Mouse (Mus musculus) stomach, embryonic 15.5 days (tissue): ENCODE measurements around the gene Notch1. TPM values are rescaled to one million over a fixed set of nuclear protein-coding genes. Genes with fewer than 3 reads are reported as not detected.

ENCODE experiments used
- ATAC-seq: fragments of 200-750 bp; cut with Nextera tagmentation; 2 replicates; pipeline ENCODE4 v1.8.0; 2017; ENCODE audit warnings: low read depth, moderate number of reproducible peaks, moderate TSS enrichment; ENCODE audit not compliant: insufficient read depth, low FRiP score
- H3K27ac ChIP-seq: fragments of 300-500 bp; sonication (generic); 2 replicates; pipeline ENCODE4 v1.5.1; 2015; ENCODE audit warnings: mild to moderate bottlenecking, inconsistent platforms
- H3K27me3 ChIP-seq: fragments of 300-500 bp; sonication (generic); replicated peaks from 2 replicates; pipeline ENCODE4 v1.6.1; 2015; ENCODE audit warnings: inconsistent platforms
- H3K36me3 ChIP-seq: fragments of 300-500 bp; sonication (generic); 2 replicates; pipeline ENCODE4 v1.6.1; 2015; ENCODE audit warnings: inconsistent platforms
- H3K4me1 ChIP-seq: fragments of 300-500 bp; sonication (generic); 2 replicates; pipeline ENCODE4 v1.6.1; 2015; ENCODE audit warnings: inconsistent platforms
- H3K4me2 ChIP-seq: fragments of 300-500 bp; sonication (generic); 2 replicates; pipeline ENCODE4 v1.6.1; 2015; ENCODE audit warnings: mild to moderate bottlenecking, inconsistent platforms
- H3K4me3 ChIP-seq: fragments of 300-500 bp; sonication (generic); replicated peaks from 2 replicates; pipeline ENCODE4 v1.5.1; 2015; ENCODE audit warnings: inconsistent platforms
- H3K9ac ChIP-seq: fragments of 300-500 bp; sonication (generic); 2 replicates; pipeline ENCODE4 v1.6.1; 2015; ENCODE audit warnings: inconsistent platforms
- H3K9me3 ChIP-seq: fragments of 300-500 bp; sonication (generic); 2 replicates; pipeline ENCODE4 v1.6.1; 2016; ENCODE audit warnings: inconsistent platforms
- WGBS: fragments of 180-500 bp; shearing (Covaris S2); methylation state at CpG from one replicate; pipeline ENCODE4 v1.1.7; 2015; 5-methylcytosine and 5-hydroxymethylcytosine counted together
- polyA plus RNA-seq: library from polyadenylated mRNA; unstranded; fragments of >200 nt; fragmentation: Nextera tagmentation; extraction: Ambion mirVana; gene quantifications from 2 replicates; pipeline ENCODE4 v1.2.1, GENCODE M21; 2015

Gene Notch1
- polyA plus RNA-seq, 1 experiment from 2014 or later, result 16.1 TPM

DNA sequence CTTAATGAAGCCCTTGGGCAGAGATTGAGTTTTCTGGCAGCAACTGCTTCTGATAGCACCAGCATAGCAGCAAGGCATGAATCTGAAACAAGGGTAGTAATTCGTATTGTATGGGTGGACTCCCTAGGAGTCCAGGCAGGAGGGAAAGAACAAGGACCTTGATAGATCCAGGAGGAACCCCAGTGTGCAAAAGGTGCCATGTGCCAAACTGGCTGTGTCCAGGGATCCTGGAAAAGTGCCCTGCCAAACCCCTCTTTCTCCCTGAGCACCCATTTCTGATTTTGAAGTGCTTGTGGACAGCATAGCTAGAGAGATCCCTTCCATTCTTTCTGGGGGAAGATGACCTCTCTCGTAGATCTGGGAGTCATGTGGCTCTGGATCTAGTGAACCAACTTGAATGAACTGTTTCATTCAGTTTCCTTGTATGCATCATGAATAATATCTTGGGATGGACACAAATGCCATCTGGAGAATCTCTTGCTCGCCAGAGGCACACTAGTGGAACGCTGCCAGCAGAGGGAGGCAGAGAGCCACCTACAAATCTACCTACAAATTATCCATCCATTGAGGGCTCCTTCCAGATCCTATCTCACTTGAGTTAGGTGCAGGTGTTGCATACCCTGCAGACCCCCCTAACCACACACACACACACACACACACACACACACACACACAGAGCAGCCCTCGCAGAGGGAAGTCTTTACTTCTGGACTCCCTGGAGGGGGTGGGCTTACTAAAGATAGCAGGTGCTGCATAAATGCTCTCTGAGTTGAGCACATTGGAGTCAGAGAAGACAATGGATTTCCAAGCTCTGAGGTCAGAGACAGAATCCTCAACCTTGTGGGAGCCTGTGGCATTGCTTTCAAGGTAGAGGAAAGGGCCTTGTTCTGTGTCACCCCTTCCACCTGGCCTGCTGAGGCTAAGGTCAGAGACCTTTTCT lies 67.1 kb downstream of the Notch1 start:
- Histone ChIP-seq H3K27ac (no peak overlapping the region), H3K4me1 (peaks cover 8% of the 10 kb centered on the region), H3K36me3 (no peaks in the 10 kb centered on the region), H3K27me3 (no peaks in the 10 kb centered on the region), H3K9me3 (no peaks in the 10 kb centered on the region), H3K4me3 (no peak overlapping the region), H3K9ac (no peak overlapping the region), H3K4me2 (no peak overlapping the region)
- WGBS, result 24% methylated on average over 5 of the region's 5 CpGs
- ATAC-seq, result no peak

GRCm38 (mm10) chr2:26447451-26447850 lies 69.0 kb downstream of the Notch1 start:
- Histone ChIP-seq H3K4me3 (no peak overlapping the region), H3K27ac (no peak overlapping the region), H3K4me2 (no peak overlapping the region), H3K9ac (no peak overlapping the region), H3K4me1 (peaks cover 21% of the 10 kb centered on the region), H3K36me3 (no peaks in the 10 kb centered on the region), H3K27me3 (no peaks in the 10 kb centered on the region), H3K9me3 (no peaks in the 10 kb centered on the region)
- 70% methylated on average over 1 of the region's 1 CpGs for WGBS
- no peak for ATAC-seq

DNA sequence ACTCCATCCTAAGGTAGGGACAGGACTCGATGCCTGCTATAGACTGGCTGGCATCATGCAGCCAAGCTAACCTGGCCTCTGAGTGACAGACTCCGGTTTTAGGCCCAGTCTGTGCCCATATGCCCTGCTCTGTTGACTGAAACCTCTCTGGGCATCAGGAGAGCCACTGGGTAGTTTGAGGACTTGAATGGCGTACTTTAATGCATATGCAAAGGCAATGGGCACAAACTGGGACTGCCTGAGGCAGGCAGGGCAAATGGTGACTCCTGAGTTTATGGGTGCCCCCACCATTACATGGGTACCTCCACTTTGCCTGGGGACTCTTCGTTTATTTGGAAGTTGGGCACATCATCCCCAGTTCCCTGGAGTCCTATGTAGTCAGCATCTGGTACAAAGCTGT lies 69.8 kb downstream of the Notch1 start:
- H3K27ac ChIP-seq, result peak overlapping the region; percentile 94; the same call in 1 of the 2 replicates
- ATAC-seq, result no peak
- H3K4me2 ChIP-seq, result peak overlapping the region; percentile 67
- WGBS, result 73% methylated on average over 4 of the region's 4 CpGs
- H3K9ac ChIP-seq, result peak overlapping the region; percentile 27; the same call in 1 of the 2 replicates
- H3K4me1 ChIP-seq, result peaks cover 21% of the 10 kb centered on the region
- no peaks in the 10 kb centered on the region for H3K27me3 ChIP-seq
- peak overlapping the region; percentile 86 for H3K4me3 ChIP-seq
- no peaks in the 10 kb centered on the region for H3K36me3 ChIP-seq
- no peaks in the 10 kb centered on the region for H3K9me3 ChIP-seq

DNA sequence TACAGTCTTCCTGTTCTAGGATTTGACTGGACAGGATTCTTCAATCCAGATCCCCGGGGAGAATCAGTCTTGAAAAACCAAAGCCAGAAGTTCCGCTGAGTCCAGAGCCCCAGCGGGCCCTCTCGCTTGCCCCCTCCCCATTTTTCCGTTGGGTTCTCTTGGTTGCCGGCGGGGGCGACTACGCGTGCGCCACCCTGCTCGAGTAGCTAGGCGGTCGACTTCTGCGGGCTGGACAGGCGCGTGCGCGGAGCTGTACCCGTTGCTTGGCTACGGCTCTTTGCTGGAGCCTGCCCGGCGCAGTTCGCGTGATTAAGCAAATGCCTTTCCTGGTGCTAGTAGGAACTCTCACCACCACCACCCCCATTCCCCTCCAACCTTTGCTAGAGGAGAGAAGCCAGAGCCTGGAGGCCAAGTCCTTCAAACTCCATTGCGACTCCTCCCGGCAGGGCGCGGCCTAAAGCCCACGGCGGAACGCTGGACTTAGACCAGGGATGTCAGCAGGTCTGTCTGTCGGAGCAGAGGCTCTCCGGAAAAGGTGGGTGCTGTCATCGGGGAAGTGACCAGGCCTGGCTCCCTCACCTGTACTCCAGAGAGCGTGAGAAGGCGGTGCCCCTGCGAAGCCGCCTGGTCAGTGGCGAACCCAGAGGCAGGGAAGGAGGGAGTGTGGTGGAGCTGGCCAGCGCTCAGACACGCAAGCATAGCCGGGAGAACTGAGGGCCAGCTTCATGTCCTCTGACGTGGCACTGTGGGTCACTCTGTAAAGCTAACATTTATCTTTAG lies 70.6 kb downstream of the Notch1 start:
- peaks cover 21% of the 10 kb centered on the region for H3K4me1 ChIP-seq
- peak overlapping the region; percentile 38; the same call in 1 of the 2 replicates for H3K9ac ChIP-seq
- H3K36me3 ChIP-seq, result peaks cover 7% of the 10 kb centered on the region
- H3K9me3 ChIP-seq, result no peaks in the 10 kb centered on the region
- H3K27me3 ChIP-seq, result no peaks in the 10 kb centered on the region
- ATAC-seq, result peak; percentile 89
- peak overlapping the region; percentile 94 for H3K27ac ChIP-seq
- under 1% methylated on average over 44 of the region's 44 CpGs for WGBS
- peak overlapping the region; percentile 67 for H3K4me2 ChIP-seq
- peak overlapping the region; percentile 86 for H3K4me3 ChIP-seq

DNA sequence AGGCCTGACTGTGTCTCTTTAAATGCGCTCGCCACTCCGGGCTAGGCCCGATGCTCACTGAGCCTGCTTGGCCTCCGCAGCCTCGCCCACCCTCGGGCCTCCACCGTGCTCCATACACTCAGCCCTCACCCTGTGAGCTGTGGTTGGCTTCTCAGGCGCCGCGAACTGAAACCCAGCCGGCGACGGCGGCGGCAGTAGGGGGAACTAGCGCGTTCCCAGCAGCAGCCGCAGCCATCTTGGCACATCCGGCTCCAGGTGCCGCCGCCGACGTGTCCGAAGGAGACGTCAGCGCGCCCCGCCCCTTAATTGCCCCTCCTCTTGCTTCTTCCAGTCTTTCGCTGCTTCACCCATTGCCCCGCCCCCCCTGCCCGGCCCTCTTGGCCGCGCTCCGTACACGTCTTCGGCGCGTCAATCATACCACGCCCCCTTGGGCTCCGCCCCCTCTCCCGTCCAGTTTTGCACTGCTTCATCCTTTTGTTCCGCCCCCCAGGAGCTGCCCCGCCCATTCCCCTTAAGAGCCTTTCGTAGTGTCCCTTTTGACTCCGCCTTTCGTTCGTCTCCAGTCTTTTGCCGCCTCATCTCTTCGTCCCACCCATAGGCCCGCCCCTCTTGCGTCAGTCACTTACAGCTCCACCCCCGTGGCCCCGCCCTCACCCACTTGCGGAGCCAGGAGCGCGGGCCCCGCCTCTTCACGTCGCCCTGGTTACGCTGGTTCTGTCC lies 71.4 kb downstream of the Notch1 start, which contains the start of gene Sec16a:
TSS of gene Sec16a (minus strand) at position 271 of the 720 bp plus-strand sequence.
- under 1% methylated on average over 59 of the region's 61 CpGs for WGBS
- H3K4me3 ChIP-seq, result peak within 1 kb of the TSS; percentile 86
- H3K27ac ChIP-seq, result peak within 1 kb of the TSS; percentile 94
- H3K4me1 ChIP-seq, result peaks cover 21% of the 10 kb centered on the region
- H3K9me3 ChIP-seq, result no peaks in the 10 kb centered on the region
- peak within 1 kb of the TSS; percentile 92 for H3K9ac ChIP-seq
- H3K4me2 ChIP-seq, result peak within 1 kb of the TSS; percentile 67
- ATAC-seq, result peak; percentile 91
- H3K36me3 ChIP-seq, result peaks cover 14% of the 10 kb centered on the region
- H3K27me3 ChIP-seq, result no peaks in the 10 kb centered on the region

- peak overlapping the region; percentile 86 for H3K4me3 ChIP-seq
- WGBS, result under 1% methylated on average over 15 of the region's 15 CpGs
- H3K4me1 ChIP-seq, result peaks cover 21% of the 10 kb centered on the region
- ATAC-seq, result no peak
- no peaks in the 10 kb centered on the region for H3K9me3 ChIP-seq
- peaks cover 21% of the 10 kb centered on the region for H3K36me3 ChIP-seq
- H3K4me2 ChIP-seq, result peak overlapping the region; percentile 64
- H3K27ac ChIP-seq, result peak overlapping the region; percentile 91; the same call in 1 of the 2 replicates
- H3K9ac ChIP-seq, result peak overlapping the region; percentile 92
- no peaks in the 10 kb centered on the region for H3K27me3 ChIP-seq
These were observed 72.1 kb downstream of the Notch1 start for GRCm38 (mm10) chr2:26444368-26444767.

DNA sequence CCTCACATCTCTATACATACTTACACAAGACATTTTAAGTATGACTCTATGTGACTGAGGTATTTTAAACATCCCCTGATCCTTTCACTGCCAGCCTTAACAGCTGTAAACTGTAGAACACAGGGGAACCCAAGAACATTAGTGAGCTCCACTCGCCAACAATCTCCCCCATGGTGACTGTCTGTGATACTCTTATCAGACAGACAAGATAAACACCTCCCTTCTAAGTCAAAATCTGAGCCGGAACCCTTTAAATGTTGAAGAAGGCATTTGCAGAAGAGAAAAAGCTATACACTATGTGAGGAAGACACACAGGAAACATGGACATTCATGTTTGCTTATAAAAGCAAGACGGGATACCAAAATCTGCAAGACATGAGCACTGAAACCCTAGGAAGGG lies 72.6 kb downstream of the Notch1 start:
- ATAC-seq, result no peak
- peak overlapping the region; percentile 64 for H3K4me2 ChIP-seq
- H3K36me3 ChIP-seq, result peaks cover 23% of the 10 kb centered on the region
- WGBS, result 9% methylated on average over 3 of the region's 3 CpGs
- no peaks in the 10 kb centered on the region for H3K9me3 ChIP-seq
- H3K9ac ChIP-seq, result peak overlapping the region; percentile 92; the same call in 1 of the 2 replicates
- no peak overlapping the region for H3K27ac ChIP-seq
- H3K27me3 ChIP-seq, result no peaks in the 10 kb centered on the region
- H3K4me1 ChIP-seq, result peaks cover 21% of the 10 kb centered on the region
- peak overlapping the region; percentile 86 for H3K4me3 ChIP-seq

- Histone ChIP-seq H3K9me3 (no peaks in the 10 kb centered on the region), H3K4me1 (peaks cover 21% of the 10 kb centered on the region), H3K27ac (no peak overlapping the region), H3K9ac (no peak overlapping the region), H3K27me3 (no peaks in the 10 kb centered on the region), H3K36me3 (peaks cover 23% of the 10 kb centered on the region), H3K4me3 (no peak overlapping the region), H3K4me2 (no peak overlapping the region; the same call in 1 of the 2 replicates)
- ATAC-seq, result no peak
- WGBS, result 84% methylated on average over 1 of the region's 1 CpGs
These were observed 73.6 kb downstream of the Notch1 start for GRCm38 (mm10) chr2:26442843-26443242.

DNA sequence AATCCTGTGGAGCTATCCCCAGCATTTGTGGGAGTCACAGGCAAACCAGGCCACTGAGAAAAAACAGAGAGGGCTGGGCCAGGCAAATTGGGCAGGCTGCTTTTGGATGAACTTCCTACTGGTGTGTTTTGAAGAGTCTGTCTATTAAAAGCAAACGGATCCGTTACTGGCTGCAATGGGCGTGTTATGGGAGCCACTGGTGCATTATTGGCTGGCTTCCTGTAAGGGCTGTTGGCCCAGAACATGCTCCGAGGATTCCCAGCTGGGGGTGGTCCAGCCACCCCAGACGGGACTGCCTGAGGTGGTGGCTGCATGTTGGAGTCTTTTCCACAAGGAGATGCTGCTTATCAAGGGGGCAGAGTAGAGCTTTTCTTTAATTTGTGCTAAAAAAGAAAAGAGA lies 74.8 kb downstream of the Notch1 start:
- Histone ChIP-seq H3K4me1 (peaks cover 17% of the 10 kb centered on the region), H3K36me3 (peaks cover 23% of the 10 kb centered on the region), H3K27me3 (no peaks in the 10 kb centered on the region), H3K9ac (no peak overlapping the region), H3K9me3 (no peaks in the 10 kb centered on the region), H3K4me3 (no peak overlapping the region), H3K27ac (no peak overlapping the region), H3K4me2 (no peak overlapping the region)
- no peak for ATAC-seq
- 70% methylated on average over 5 of the region's 5 CpGs for WGBS

DNA sequence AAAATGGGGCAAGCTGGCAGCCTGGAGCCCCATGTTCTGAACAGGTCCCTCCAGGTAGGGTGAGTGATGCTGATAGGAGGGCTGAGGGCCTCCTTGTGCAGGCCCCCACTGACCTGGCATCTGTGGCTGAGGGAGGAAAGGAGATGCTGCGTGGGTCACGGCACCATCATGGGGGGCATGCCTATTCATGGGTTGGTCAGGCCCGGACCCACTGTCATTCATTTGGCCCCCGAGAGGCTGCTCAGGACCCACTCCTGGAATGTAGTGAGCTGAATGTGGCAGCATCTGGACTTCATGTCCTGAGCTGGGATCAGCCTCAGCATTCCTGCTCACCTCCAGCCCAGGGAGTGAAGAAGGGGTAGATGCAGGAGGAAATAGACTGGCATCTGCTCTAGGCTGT lies 75.2 kb downstream of the Notch1 start:
- Histone ChIP-seq H3K27me3 (no peaks in the 10 kb centered on the region), H3K9ac (no peak overlapping the region), H3K4me2 (no peak overlapping the region), H3K4me3 (no peak overlapping the region), H3K9me3 (no peaks in the 10 kb centered on the region), H3K36me3 (peaks cover 23% of the 10 kb centered on the region), H3K27ac (no peak overlapping the region), H3K4me1 (peaks cover 13% of the 10 kb centered on the region; the same call in 1 of the 2 replicates)
- WGBS, result 89% methylated on average over 4 of the region's 4 CpGs
- ATAC-seq, result no peak

DNA sequence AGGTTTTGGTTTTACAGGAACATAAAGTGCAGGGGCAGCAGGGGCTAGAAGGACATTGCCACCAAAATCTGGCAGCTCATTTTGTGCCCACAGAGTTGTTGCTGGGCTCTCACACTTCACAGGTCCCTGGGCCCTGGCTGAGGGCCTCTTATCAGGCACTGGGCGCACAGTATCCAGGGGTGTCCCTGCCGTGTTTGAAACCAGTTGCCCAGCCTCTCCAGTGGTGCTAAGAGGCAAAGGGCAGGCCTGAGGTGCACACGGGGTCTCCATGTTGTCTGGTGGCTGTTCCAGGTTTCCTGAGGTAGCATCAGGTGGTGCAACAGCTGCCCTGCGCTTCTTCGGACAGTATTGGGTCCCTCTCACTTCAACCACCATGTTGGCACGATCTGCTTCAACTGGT lies 76.8 kb downstream of the Notch1 start:
- Histone ChIP-seq H3K27ac (no peak overlapping the region), H3K4me2 (no peak overlapping the region), H3K36me3 (peaks cover 39% of the 10 kb centered on the region), H3K27me3 (no peaks in the 10 kb centered on the region), H3K4me1 (peaks cover 13% of the 10 kb centered on the region; the same call in 1 of the 2 replicates), H3K9ac (no peak overlapping the region), H3K9me3 (no peaks in the 10 kb centered on the region), H3K4me3 (no peak overlapping the region)
- WGBS, result 89% methylated on average over 6 of the region's 6 CpGs
- ATAC-seq, result no peak
